Mouse (Mus musculus) myocyte (in vitro differentiated cells): ENCODE results near the gene Zfp740.

Source experiments
- CEBPB ChIP-seq: IDR thresholded peaks from 2 replicates; pipeline ENCODE4 v1.6.1; 2011; ENCODE audit warnings: mild to moderate bottlenecking, moderate library complexity; ENCODE audit not compliant: poor library complexity, insufficient read depth, severe bottlenecking
- E2F4 ChIP-seq: IDR thresholded peaks from one replicate; pipeline ENCODE4 v1.6.1; 2011; ENCODE audit warnings: mild to moderate bottlenecking, control low read depth, moderate library complexity; ENCODE audit not compliant: insufficient read depth
- MAX ChIP-seq: IDR thresholded peaks from one replicate; pipeline ENCODE4 v1.6.1; 2011; ENCODE audit warnings: low read depth, mild to moderate bottlenecking, control low read depth
- POLR2A ChIP-seq: IDR thresholded peaks from one replicate; pipeline ENCODE4 v1.6.1; 2011; ENCODE audit warnings: low read depth, mild to moderate bottlenecking, control low read depth, moderate library complexity; ENCODE audit not compliant: insufficient read length
- POLR2AphosphoS2 ChIP-seq: IDR thresholded peaks from one replicate; pipeline ENCODE4 v1.6.1; 2011; ENCODE audit warnings: low read depth, control low read depth; ENCODE audit not compliant: insufficient read length
- REST ChIP-seq: IDR thresholded peaks from one replicate; pipeline ENCODE4 v1.6.1; 2011; ENCODE audit warnings: mild to moderate bottlenecking, control low read depth, moderate library complexity; ENCODE audit not compliant: insufficient read depth, insufficient read length
- TCF12 ChIP-seq: IDR thresholded peaks from one replicate; pipeline ENCODE4 v1.6.1; 2011; ENCODE audit warnings: mild to moderate bottlenecking, control low read depth; ENCODE audit not compliant: poor library complexity, insufficient read depth, severe bottlenecking
- USF1 ChIP-seq: IDR thresholded peaks from one replicate; pipeline ENCODE4 v1.6.1; 2011; ENCODE audit warnings: low read depth, mild to moderate bottlenecking, control low read depth, moderate library complexity

DNA sequence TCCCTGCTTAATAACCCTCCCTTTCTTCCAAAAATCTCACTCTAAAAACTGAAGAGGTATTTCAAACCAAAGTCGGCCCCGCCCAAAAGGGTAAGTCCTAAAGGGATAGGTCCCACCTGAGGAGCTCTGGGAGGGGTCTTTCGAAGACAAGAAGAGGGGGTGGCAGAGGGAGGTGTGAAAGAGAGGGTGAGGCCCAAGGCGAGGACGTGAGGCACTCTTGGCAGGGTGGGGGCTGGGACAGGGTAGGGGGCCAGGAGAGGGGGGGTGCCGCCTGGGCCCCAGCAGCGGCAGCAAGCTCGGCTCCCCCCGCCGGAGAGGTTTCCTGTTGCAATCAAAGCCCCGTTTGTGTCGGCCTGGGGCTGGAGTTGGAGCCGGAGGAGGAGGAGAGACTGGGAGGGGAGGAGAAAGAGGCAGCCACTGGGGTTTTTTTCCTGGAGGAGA lies 46.2 kb downstream of the Zfp740 start:
- TF ChIP-seq E2F4 = no peak
- TF ChIP-seq POLR2A = no peak
- TF ChIP-seq CEBPB = no peak
- TF ChIP-seq USF1 = no peak
- TF ChIP-seq POLR2AphosphoS2 = no peak
- TF ChIP-seq REST = no peak
- TF ChIP-seq MAX = no peak
- TF ChIP-seq TCF12 = no peak
